Mouse (Mus musculus) left cerebral cortex, postnatal 10 days (tissue): ENCODE measurements around the gene Adam15. TPM values are rescaled to one million over a fixed set of nuclear protein-coding genes. Genes with fewer than 3 reads are reported as not detected.

ENCODE experiments used
- DNase-seq, 2 experiments: peaks; one replicate each; pipeline ENCODE4 v3.0.0; 2021 to 2022; ENCODE audit warnings: low spot score in 2 of 2, mixed read lengths in 1 of 2; ENCODE audit errors: extremely low spot score in 1 of 2
- intact Hi-C: fragments of 180-260 bp; cut with DNase I; formaldehyde crosslinking; loops from one replicate; pipeline ENCODE4 v1.15.1; 2025
- total RNA-seq, 2 experiments: library from RNA; stranded (reverse); gene quantifications; 2 replicates each; pipeline ENCODE4 v1.2.3; 2021

The Adam15 gene
- total RNA-seq, 2 experiments from 2014 or later, result 93.0 to 96.9 TPM

DNA sequence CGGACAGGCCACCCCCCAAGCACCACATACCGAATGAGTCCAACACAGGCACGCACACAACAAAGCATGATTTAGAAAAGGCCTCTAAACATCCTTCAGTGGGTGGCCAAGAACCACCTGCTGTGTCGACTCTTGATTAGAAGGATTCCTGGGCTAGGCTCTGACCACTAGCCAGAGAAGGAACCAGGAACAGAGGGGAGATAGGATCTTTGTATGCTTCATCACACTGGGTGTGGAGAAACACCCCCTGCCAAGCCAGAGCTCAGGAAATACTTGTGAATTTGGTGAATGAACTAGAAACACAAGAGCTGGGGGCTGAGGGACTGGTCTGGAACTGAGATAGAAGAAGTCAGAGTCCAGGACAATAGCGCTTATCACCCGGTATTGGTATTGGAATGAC, 13.3 kb downstream of the Adam15 start:
- intact Hi-C loops, result no loop called here
- DNase-seq, result peak in 1 of 2 experiments; percentile 28

DNA sequence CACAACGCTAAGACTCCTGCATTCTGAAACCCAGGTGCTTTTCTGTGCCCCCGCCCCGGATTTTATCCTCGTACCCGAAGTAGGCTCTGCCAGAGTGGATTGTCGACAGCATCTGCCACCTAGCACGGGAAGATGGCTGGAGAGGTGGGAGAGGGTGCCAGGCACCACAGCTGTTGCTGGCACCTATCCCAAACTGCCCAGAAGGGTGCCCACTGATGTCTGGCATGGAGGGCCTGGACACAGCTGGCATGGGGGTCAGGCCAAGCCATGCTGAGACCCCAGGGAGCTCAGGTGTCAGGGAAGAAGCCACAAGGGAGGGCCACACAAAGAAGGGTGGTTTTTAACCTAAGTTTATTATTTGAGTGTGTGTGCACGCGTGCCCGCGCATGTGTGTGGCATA, 16.7 kb downstream of the Adam15 start:
- peak in 1 of 2 experiments; percentile 45 for DNase-seq

DNA sequence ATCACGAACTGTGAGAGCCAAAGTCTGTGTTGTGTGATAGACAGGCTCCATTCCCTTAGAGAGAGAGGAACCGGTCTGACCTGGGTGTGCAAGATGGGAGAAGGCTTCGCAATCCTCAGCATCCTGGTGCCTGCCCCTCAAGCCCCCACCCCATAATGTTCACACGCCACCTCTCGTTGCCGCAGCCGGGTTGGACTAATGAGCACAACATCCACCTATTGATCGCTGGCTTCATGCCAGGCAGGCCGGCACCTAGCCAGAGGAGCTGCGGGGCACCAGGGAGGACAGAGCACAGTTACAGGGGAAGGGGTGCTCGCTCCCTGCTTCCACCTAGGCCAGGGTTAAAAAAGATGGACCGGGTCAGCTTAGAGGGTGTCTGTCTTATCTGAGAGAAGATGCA, 17.3 kb downstream of the Adam15 start:
- DNase-seq, result peak in 1 of 2 experiments; percentile 54
- intact Hi-C loops, result no loop called here

More for the DNA sequence above, 16.7 kb downstream of the Adam15 start:
- intact Hi-C loops, result no loop called here

DNA sequence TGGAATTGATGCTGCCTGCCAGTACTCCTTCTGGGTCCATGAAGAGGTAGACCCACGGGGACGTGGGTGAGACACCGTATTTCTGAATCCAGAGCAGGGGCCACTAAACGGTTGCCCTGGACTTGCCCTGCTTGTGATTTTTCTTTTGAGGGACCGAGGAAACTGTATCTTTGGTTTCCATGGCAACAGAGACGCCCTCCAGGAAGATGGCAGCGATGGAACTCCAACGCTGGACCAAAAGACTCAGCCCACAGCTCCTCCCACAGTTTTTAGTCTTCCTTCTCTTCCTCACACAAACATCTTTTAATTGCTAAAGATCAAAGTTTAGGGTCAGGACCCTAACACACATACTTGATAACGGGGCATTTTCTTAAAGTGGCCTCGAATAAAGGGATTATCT, 17.8 kb downstream of the Adam15 start:
- no peak for DNase-seq
- intact Hi-C loops, result no loop called here

DNA sequence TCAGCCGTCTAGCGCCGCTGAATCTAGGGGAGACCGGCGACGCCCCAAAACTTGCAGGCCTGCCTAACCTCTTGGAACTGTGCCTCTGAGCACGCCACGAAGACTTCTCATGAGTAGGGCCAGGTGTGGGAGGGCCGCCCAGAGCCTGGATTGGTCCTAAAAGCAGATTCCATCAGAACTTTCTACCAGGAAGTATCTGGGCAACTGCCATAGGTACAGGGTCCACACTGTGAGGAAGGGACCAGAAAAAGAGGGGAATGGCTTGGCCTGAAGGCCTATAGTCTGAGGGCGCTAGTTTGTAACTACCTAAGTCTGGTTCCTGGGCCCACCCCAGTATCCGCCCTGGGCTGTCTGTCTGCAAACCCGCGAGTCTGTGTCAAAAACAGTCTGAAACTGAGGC, 18.2 kb downstream of the Adam15 start:
- intact Hi-C loops, result no loop called here
- DNase-seq, result no peak

DNA sequence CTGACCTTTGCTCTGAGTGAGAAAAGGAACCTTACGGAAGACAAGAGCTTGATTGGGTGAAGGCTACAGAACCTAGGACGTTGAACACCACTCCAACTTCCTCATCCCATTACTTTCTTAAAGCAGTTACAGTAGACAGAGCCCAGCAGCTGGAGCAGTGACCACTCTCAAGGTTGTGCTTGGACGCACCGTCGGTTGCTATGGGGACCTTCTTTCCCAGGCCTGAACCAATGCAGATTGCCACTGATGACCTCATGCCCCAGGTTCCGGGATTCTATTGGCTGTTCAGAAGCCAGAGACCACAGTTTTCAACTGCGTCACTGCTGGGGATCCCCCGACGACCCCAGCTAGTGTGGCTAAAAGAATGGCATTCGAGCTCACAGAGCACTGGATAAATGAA, 18.8 kb downstream of the Adam15 start:
- intact Hi-C loops, result no loop called here
- no peak for DNase-seq

DNA sequence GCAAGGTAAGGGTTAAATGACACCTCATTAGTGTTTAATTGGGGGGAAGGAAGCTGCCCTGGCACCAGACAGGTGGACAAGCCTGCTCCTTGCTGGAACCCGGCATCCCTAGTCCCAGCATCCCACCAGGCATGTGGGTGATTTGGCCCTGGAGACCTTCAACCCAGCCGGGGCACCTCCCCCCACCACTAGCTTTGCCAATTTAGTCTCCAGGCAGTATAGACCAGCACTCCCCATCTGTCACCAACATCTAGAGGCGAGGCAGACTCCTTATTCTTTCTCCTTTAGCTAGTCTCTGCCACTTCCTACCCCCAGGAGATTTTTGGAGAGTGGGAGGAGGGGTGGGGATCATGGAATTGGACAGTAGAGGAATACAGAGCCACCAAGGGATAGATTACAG, 19.4 kb downstream of the Adam15 start:
- intact Hi-C loops, result no loop called here
- DNase-seq, result no peak

DNA sequence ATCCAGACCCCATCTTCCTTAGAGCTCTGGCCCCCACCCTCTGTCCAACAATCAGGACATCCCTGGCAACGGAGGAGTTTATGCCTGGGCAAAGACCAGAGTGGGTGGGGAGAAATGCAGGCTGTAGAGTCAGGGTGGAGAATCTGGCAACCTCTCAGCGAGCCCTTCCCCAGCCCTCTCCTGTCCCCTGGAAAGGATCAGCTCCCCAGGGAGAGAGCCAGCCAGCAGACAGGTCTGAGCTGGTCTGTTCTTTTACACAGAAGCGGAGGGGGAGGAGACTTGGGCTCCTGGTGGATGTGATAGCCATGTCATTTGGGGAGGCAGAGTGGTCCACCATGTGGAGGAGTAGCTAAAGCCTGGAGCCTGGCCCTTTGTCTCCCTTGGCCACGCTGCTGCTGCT, 21.2 kb downstream of the Adam15 start:
- intact Hi-C loops, result no loop called here
- DNase-seq, result no peak

DNA sequence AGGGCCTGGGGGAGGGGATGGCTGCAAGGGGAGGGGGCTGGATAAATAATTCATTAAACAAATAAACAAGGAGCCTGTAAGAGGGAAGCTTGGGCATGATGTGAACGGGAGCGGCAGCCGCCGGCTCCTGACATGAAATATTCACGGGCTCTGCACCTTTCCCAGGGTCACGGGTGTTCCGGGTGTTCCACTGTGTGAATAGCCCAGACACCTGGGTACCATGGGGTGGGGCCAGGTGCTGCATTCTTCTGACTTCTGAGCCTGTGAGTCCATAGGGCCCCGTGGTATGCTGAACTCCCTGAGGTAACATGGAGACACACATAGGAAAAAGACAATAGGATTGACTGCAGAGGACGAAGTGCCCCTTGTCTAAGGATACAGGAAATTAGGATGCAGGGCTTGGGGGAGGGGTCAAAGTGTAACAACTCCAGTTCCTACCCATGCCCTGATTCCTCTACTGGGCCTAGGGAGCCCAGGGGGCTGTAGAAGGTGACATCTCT, 22.4 kb downstream of the Adam15 start:
- no peak for DNase-seq
- intact Hi-C loops, result no loop called here

DNA sequence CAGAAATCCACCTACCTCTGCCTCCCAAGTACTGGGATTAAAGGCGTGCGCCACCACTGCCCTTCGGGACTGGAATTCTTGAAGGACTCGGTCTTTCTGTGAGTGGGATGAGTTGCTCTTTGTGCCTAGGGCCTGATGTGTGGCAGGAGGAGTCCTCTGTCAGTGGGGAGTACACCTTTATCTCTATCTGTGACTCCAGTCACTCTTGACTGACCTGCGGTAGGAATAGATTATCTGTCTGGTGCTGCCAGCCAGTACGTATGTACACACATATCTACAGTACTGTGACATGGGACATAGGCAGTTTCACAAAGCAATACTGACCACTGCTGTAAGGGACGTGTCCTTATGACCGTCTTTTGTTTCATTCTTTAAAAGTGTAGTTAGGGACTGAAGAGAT, 23.9 kb downstream of the Adam15 start:
- no peak for DNase-seq
- intact Hi-C loops, result no loop called here

DNA sequence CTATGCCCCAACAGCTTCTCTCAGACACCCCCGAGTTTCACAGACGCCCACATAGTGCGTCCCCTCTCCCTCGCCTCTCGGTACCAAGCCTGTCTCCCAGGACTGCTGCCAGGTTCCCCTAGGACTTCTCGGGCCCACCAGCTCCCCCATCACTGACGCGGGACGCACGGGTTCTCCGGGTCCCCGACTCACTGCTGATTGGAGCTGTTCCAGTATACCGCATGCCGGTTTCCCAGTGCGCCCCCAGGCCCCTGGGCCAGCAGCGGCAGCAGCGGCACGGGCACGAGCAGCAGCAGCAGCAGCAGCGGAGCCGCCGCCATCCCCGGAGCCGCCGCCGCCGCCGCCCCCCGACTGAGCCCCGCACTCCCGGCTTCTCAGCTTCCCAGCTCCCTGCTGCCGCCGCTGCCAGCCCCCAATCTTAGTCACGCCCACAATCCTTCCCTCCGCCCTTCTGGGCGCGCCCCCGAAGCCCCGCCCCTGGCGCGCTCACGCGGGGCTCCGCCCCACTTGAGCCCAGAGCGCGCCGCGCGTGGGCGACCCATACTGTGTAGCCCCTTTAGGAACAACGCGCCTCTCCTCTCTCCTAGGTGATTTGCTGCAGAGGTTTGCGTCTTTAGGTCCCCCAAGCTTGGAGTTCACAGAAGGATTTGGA, 27.2 kb downstream of the Adam15 start, which contains the start of gene Efna3:
TSS of gene Efna3 (minus strand) at position 452 of the 652 bp plus-strand sequence.
- intact Hi-C loops, result no loop called here
- DNase-seq, result peak; percentile 85 to 88

DNA sequence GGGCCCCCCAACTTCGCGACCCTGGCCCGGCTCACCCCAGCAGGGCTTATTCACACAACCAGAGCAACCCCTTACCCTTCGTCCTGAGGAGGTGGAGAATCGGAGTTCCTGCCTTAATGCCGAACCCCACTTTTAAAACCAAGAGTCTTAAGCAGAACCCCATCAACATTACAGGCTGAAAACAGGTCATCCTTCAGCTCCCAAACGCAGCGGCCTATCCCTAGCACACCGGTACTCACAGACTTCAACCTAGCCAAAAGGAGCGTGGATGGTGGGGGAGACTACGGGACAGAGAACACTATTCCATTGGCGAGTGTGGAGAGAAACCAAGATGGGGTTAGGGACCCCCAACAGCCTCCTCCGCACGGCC, 27.7 kb downstream of the Adam15 start:
- no peak for DNase-seq
- intact Hi-C loops, result no loop called here

DNA sequence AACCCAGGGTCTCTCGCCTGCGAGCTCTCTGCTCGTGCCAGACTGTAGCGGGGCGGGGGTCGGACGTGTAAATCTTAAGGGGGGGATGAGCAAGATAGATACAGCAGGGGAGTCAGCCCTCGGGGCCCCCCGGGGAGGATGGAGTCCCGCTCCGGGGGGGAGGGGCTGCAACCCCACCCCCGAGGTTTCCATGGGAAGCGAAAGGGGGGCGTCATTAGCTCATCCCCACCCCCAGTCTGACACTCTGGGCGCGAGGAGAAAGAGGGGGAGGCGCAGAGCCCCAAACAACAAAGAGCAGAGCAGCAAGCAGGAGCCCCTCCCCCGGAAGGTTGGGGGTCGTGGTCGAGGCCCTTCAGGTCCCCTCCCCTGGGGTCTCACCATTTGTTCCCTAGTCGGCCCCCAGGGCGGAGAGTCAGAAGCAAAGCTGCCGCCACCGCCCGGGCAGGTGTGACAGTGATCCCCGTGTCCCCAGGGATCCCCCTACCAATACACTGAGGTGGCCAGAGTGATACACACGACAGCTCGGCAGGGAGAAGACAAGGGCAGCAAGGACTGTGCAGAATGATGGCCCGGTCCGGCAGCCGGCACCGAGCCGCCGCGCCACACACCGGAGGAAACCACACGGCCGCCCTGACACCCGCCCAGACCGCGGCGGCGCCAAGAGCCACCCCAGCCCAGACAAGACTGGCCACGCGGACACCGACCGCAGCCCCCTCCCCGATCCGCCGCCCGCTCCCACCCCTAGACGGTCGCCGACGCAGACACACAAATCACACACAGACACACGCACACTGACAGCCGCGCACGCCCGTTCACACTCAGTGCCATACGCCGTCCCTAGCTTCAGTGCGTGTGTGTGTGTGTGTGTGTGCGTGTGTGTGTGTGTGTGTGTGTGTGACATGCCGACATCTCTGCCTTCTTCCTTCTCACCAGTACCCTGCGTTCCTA, 28.3 kb downstream of the Adam15 start:
- peak in 1 of 2 experiments; percentile 75 for DNase-seq
- intact Hi-C loops, result no loop called here

DNA sequence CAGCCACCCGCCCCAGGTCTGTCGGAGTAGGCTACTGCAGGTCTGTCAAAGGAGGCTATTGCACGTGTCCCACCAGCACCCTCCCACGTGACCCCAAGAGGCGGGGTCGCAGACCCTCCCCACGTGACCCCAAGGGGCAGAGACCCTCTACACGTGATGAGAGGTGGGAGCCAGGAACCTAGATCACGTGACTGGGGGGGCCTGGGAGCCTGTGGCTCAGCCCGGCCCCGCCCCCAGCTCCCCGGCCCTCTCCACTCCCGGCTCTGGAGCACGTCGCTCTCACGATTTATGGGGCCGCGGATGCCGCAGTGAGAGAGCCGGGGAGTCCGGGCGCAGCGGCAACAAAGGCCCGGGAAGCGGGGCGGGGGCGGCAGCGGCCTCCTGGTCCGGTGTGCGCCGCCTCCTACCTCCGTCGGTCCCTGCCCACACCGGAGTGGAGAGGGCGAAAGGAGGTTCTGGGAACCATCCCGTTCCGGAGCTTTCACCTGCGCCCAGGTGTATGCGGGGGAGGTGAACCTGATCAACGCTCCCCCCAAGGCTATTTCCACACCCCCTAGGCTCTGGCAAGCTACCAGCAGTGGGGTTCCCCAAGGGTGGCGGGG, 29.1 kb downstream of the Adam15 start:
- intact Hi-C loops, result no loop called here
- DNase-seq, result peak; percentile 50 to 77

DNA sequence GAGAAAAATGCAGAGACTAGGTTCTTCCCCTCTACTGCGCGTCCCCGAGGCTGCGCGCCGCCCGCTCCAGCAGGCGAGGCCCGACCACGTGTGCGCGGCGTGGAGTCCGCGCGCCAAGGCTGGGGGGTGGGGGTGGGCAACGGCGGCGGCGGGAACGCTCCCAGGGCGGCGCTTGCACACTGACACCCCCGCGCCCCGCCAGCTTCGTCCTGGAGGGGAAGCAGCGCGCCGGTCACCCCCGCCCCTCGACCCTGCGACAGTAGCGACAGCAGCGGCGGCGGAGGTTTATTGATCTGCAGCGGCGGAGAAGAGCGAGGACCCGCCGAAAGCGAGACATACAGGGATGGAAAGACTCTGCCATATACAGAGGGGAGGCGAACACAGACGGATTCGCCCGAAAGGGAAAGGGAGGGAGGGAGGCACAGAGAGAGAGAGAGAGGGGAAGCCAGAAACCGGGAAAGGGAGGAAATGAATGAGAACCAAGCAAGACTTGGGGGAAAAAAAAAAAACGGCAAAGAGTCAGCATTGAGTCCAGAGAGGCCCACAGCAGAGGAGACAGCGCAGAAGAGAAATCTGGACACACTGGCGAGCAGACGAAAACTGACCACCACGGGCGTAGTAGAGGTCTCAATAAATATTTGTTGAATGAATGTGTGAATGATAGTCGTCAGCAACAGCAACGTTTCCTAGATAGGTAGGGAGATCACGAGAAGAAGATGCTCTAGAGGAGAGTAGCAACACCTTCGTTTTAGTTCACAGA, 30.0 kb downstream of the Adam15 start:
- intact Hi-C loops, result loop anchor here (5.0 to 10.0 kb wide), 2 partner anchors 33 to 535 kb away; no protein-coding TSS in a partner anchor
- DNase-seq, result peak in 1 of 2 experiments; percentile 81

DNA sequence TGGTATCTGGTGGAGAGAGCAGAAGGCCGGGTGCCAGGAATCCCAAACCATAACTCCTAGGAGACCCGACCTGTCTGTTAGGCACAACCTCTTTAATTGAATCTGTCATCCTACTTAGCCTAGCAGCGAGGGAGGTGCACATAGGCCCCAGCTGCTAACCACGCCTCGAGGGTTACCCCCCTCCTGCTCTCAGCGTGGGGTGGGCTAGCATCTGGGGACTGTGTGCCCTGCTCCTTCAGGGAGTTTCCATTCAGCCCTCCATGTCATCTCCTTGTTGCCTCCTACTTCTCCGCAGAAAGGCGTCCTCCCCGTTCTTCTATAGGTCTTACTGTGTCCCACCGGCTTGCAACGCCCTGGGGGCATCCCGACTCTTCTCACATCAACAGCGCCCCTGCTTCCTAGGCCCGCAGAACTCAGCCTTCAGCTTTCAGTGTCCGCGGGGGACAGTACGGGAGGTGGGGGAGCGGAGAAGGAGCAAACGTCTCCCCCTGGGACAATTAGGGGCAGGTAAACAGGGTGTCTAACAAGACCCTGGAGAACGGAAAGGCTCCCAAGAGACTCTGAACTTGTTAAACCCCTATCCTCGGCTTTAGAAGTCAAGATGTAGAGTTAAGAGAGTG, 30.7 kb downstream of the Adam15 start:
- intact Hi-C loops, result loop anchor here (5.0 to 10.0 kb wide), 2 partner anchors 33 to 536 kb away; no protein-coding TSS in a partner anchor
- no peak for DNase-seq

DNA sequence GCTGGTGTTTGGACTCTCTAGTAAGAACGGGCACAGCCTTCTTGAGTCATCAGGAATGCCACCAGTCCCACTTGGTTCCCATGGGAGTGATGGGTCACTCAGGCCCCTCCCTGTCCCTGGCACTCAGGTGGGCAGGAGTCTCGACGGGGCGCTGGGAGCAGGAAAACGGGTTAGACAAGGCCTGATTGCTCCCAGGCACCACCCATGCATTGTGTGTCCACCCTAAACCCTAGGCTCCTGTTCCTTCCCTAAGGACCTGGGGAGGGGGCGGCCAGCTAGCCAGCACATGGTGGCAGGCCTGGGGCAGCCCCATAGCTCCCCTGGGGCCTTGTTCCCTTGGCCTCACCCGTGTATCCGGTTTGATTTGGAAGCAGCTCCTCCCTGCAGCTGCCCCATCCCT, 31.5 kb downstream of the Adam15 start:
- DNase-seq, result no peak
- intact Hi-C loops, result loop anchor here (5.0 to 10.0 kb wide), 2 partner anchors 34 to 536 kb away; no protein-coding TSS in a partner anchor

DNA sequence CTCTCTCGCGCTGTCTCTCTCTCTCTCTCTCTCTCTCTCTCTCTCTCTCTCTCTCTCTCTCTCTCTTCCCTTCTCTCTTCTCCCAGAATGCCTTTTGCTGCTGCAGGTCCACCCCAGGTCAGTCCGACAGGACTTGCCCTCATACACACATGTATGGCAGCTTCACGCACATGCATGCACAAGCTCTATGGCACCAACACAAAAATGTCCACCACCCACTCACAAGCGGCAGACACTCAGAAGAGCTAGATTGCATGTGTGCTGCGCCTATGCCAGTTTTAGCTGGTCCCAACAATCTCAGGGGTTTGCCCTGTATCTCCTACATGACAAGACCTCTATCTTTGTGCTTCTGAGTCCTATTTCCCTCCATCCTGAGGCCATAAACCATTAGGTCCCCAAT, 32.5 kb downstream of the Adam15 start:
- DNase-seq, result no peak

More for the DNA sequence above, 32.5 kb downstream of the Adam15 start:
- intact Hi-C loops, result loop anchor here (5.0 to 10.0 kb wide), 2 partner anchors 35 to 538 kb away; no protein-coding TSS in a partner anchor
